Comparison of ENCODE assay signal across 16 mouse cellular contexts in genomic region chr6:12852041-12852440, GRCm38 (mm10).
"Had no signal": no experiment of that assay in that cellular context is flagged by ENCODE, and none has a peak within 500 bp of the region (broad histone marks: within the 10 kb centered on the region; RNA-seq: fewer than 3 reads in every experiment).

No protein-coding gene starts in this region.

- H3K4me1 ChIP-seq: neural tube, embryonic 13.5 days; neural tube, embryonic 15.5 days; stomach, embryonic 15.5 days had no signal

- H3K9ac ChIP-seq: neural tube, embryonic 13.5 days; neural tube, embryonic 15.5 days; stomach, embryonic 15.5 days had no signal

- H3K27ac ChIP-seq: neural tube, embryonic 13.5 days; neural tube, embryonic 15.5 days; stomach, embryonic 15.5 days; stomach, postnatal 0 days had no signal

- H3K9me3 ChIP-seq: neural tube, embryonic 13.5 days; neural tube, embryonic 15.5 days; stomach, embryonic 15.5 days had no signal

- H3K36me3 ChIP-seq: neural tube, embryonic 13.5 days; neural tube, embryonic 15.5 days; stomach, embryonic 15.5 days had no signal

- H3K4me3 ChIP-seq: neural tube, embryonic 13.5 days; neural tube, embryonic 15.5 days; stomach, embryonic 15.5 days had no signal

- DNase-seq: retina, postnatal 1 day; right cerebral cortex, adult 18-20 months; right cerebral cortex, postnatal 14 days; right cerebral cortex, postnatal 25 days; right cerebral cortex, postnatal 4 days; spleen, adult 18-20 months; thymus, adult 18-20 months; thymus, adult 2 months; thymus, postnatal 14 days; thymus, postnatal 25 days; thymus, postnatal 36 days; thymus, postnatal 4 days had no signal

- H3K27me3 ChIP-seq: neural tube, embryonic 13.5 days; neural tube, embryonic 15.5 days; stomach, embryonic 15.5 days had no signal

- H3K4me2 ChIP-seq: neural tube, embryonic 13.5 days; neural tube, embryonic 15.5 days; stomach, embryonic 15.5 days had no signal
